In genomic region chr9:14381353-14382055, GRCm38 (mm10) we compare ENCODE assay signal across 8 mouse cellular contexts. TPM values are rescaled to one million over a fixed set of nuclear protein-coding genes. Genes with fewer than 3 reads are reported as not detected.
DNase-seq lines count a peak whose midpoint lies in the region; ATAC-seq and TF ChIP-seq lines count a peak whose summit lies in the region.

TSS of gene Endod1 (minus strand) at chr9:14381507.

- H3K9me3 ChIP-seq in forebrain, embryonic 10.5 days: no peaks in the 10 kb centered on the region
- H3K9me3 ChIP-seq in hindbrain, embryonic 11.5 days (ENCODE audit: control insufficient read depth, low read length): no peaks in the 10 kb centered on the region
- H3K9me3 ChIP-seq in lung, postnatal 0 days (ENCODE audit: low read length): no peaks in the 10 kb centered on the region

- H3K4me3 ChIP-seq in bone marrow macrophage, adult 2 months (ENCODE audit: insufficient read depth, low read length): peak within 1 kb of the TSS; percentile 72
- peak within 1 kb of the TSS; percentile 63 for H3K4me3 ChIP-seq in forebrain, embryonic 10.5 days
- peak within 1 kb of the TSS; percentile 62 for H3K4me3 ChIP-seq in hindbrain, embryonic 11.5 days (ENCODE audit: low read depth, low read length)
- H3K4me3 ChIP-seq in lung, postnatal 0 days (ENCODE audit: low read depth, low read length): peak within 1 kb of the TSS; percentile 67

- H3K4me2 ChIP-seq in hindbrain, embryonic 11.5 days (replicated peaks; ENCODE audit: low read depth, low read length): peak within 1 kb of the TSS; percentile 97
- peak within 1 kb of the TSS; percentile 99 for H3K4me2 ChIP-seq in lung, postnatal 0 days (replicated peaks; ENCODE audit: low read depth, low read length)

- H3K4me1 ChIP-seq in bone marrow macrophage, adult 2 months (ENCODE audit: control insufficient read depth, insufficient read depth, low read length): peaks cover 6% of the 10 kb centered on the region; the same call in 1 of the 2 replicates
- H3K4me1 ChIP-seq in forebrain, embryonic 10.5 days: peaks cover 34% of the 10 kb centered on the region
- no peaks in the 10 kb centered on the region; the same call in 1 of the 2 replicates for H3K4me1 ChIP-seq in hindbrain, embryonic 11.5 days (replicated peaks; ENCODE audit: control insufficient read depth, insufficient read depth, low read length)
- peaks cover 5% of the 10 kb centered on the region; the same call in 1 of the 2 replicates for H3K4me1 ChIP-seq in lung, postnatal 0 days (ENCODE audit: insufficient read depth, low read depth, low read length)

- H3K9ac ChIP-seq in hindbrain, embryonic 11.5 days (ENCODE audit: low read depth, low read length): peak within 1 kb of the TSS; percentile 73
- peak within 1 kb of the TSS; percentile 71 for H3K9ac ChIP-seq in lung, postnatal 0 days (replicated peaks; ENCODE audit: low read depth)

- peaks cover 23% of the 10 kb centered on the region for H3K27me3 ChIP-seq in forebrain, embryonic 10.5 days (ENCODE audit: poor library complexity, severe bottlenecking)
- H3K27me3 ChIP-seq in hindbrain, embryonic 11.5 days (ENCODE audit: control insufficient read depth, insufficient read depth, low read length): 0 out of 2 replicates have a peak, but pooled peaks cover 2% of the 10 kb centered on the region
- H3K27me3 ChIP-seq in lung, postnatal 0 days (replicated peaks; ENCODE audit: insufficient read depth, low read length): no peaks in the 10 kb centered on the region

- H3K36me3 ChIP-seq in forebrain, embryonic 10.5 days (replicated peaks): no peaks in the 10 kb centered on the region
- H3K36me3 ChIP-seq in hindbrain, embryonic 11.5 days (ENCODE audit: control insufficient read depth, insufficient read depth, low read length): no peaks in the 10 kb centered on the region
- H3K36me3 ChIP-seq in lung, postnatal 0 days (ENCODE audit: insufficient read depth, low read length): no peaks in the 10 kb centered on the region

- H3K27ac ChIP-seq in bone marrow macrophage, adult 2 months (ENCODE audit: insufficient read depth, low read depth, low read length): no peak within 1 kb of the TSS
- H3K27ac ChIP-seq in forebrain, embryonic 10.5 days: peak within 1 kb of the TSS; percentile 84
- H3K27ac ChIP-seq in hindbrain, embryonic 11.5 days (ENCODE audit: low read depth, low read length): peak within 1 kb of the TSS; percentile 52
- H3K27ac ChIP-seq in lung, postnatal 0 days (ENCODE audit: low read length): peak within 1 kb of the TSS; percentile 84

- DNase-seq in gastrocnemius, adult 18-20 months (ENCODE audit: low spot score): peak; percentile 23
- DNase-seq in gastrocnemius, postnatal 14 days: no peak
- DNase-seq in forebrain, embryonic 10.5 days (ENCODE audit: extremely low spot score, low spot score): peak; percentile 46
- DNase-seq in hindbrain, embryonic 11.5 days (ENCODE audit: low spot score): peak; percentile 40
- peak; percentile 49 for DNase-seq in layer of hippocampus, adult 9-11 months
- DNase-seq in lung, postnatal 0 days (ENCODE audit: low spot score): peak; percentile 60
- DNase-seq in right cerebral cortex, adult 2 months (ENCODE audit: low spot score in 2 of 2): peak; percentile 26 to 47

- intact Hi-C loops in gastrocnemius, postnatal 14 days (cut with DNase I; ENCODE audit: low total_unique reads): loop anchor here (10.0 kb wide), 1 partner anchor 113 kb away; no protein-coding TSS in a partner anchor

- no peak for TF ChIP-seq POLR2A in bone marrow macrophage, adult 2 months (IDR thresholded peaks at IDR 0.05; ENCODE audit: borderline replicate concordance, low read depth, low read length)

- TF ChIP-seq EP300 in lung, postnatal 0 days (IDR thresholded peaks at IDR 0.05): no peak

- WGBS in forebrain, embryonic 10.5 days: 5% methylated on average over 8 of the region's 8 CpGs
- 4% methylated on average over 8 of the region's 8 CpGs for WGBS in hindbrain, embryonic 11.5 days
- 7% methylated on average over 8 of the region's 8 CpGs for WGBS in lung, postnatal 0 days

- TF ChIP-seq CTCF in bone marrow macrophage, adult 2 months (IDR thresholded peaks at IDR 0.05; ENCODE audit: low read depth, low read length): no peak
- TF ChIP-seq CTCF in lung, postnatal 0 days (IDR thresholded peaks at IDR 0.05): no peak

- peak; percentile 61 for ATAC-seq in hindbrain, embryonic 11.5 days (ENCODE audit: low FRiP score)
- peak; percentile 43 for ATAC-seq in lung, postnatal 0 days

RNA-seq across cellular contexts. Expression of gene Endod1, which starts in this region (rescaled TPM):
- 1 to 10 TPM; 2.5 to 3.4 TPM for total RNA-seq in gastrocnemius, adult 18-20 months (2021)
- total RNA-seq in gastrocnemius, postnatal 14 days (2021): 1 to 10 TPM; 5.8 to 9.2 TPM
- 12.2 and 13.8 TPM in 2 replicates for polyA plus RNA-seq in bone marrow macrophage, adult 2 months (2012; ENCODE audit: insufficient read depth, insufficient read length, missing spikeins)
- polyA plus RNA-seq in forebrain, embryonic 10.5 days (2016; fragmentation: Nextera tagmentation; extraction: Ambion mirVana): 5.4 and 5.8 TPM in 2 replicates
- polyA plus RNA-seq in hindbrain, embryonic 11.5 days (2014; fragmentation: Nextera tagmentation; extraction: Ambion mirVana): 9.5 and 10.0 TPM in 2 replicates
- 14.4 and 16.6 TPM in 2 replicates for polyA plus RNA-seq in lung, postnatal 0 days (2015; fragmentation: Nextera tagmentation; extraction: Ambion mirVana)
